Mouse (Mus musculus): ENCODE results near the gene Pak3.
"Not testable (repeated sequence)": the region's sequence is repeated elsewhere in the genome, so short reads cannot be mapped to it uniquely, and the experiment has no call there.

The Pak3 gene

DNA sequence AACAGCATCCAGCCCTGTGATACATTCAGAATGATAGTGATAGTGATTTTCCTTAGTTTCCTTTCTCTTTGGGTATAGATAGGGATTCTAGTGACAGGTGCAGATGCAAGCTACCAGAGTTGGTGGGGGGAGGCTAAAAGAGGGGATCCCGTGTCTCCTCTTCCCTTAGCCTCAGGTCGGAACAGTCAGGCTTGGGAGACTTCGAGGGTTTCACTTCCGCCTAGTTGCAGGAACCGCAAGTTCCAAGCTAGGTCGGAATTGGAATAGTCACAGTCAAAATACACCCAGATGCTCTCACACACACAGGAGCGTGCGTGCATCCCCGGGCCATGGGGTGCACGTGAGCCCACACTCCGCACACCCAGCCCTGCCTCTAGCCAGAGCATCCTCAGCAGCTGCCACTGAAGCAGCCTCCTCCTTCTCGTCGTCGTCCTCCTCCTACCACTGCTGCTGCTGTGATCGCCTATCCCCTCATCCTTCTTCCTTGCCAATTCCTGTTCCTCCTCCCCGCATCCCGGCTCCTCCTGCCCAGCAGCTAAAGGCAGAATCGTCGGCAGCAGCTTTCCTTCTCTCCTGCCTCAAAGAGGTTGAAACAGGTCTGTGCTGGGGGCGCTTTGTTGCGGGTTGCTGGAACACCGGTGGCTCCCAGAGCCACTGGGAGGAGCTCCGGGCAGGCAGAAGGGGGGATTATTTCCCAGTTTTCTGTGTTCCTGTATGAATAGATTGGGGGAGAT is at the start of gene Pak3:
Pak3 (plus strand) TSS at position 424 of the 734 bp plus-strand sequence.
- DNase-seq (ENCODE audit: low read depth, low spot score) = no peak
- no peaks in the 10 kb centered on the region for H3K36me3 ChIP-seq (ENCODE audit: control insufficient read depth, insufficient read depth, low read length, poor library complexity, severe bottlenecking)
- no peaks in the 10 kb centered on the region for H3K27me3 ChIP-seq (ENCODE audit: control insufficient read depth, insufficient read depth, low read length, poor library complexity, severe bottlenecking)

- H3K27me3 ChIP-seq (ENCODE audit: control insufficient read depth, insufficient read depth, low read length, poor library complexity, severe bottlenecking) = no peaks in the 10 kb centered on the region
- no peak for DNase-seq (ENCODE audit: low read depth, low spot score)
- H3K36me3 ChIP-seq (ENCODE audit: control insufficient read depth, insufficient read depth, low read length, poor library complexity, severe bottlenecking) = no peaks in the 10 kb centered on the region
Observed at GRCm38 (mm10) chrX:143482866-143483265, 35.5 kb upstream of the Pak3 start.

GRCm38 (mm10) chrX:143501053-143501695 is 17.2 kb upstream of the Pak3 start:
- DNase-seq (ENCODE audit: low read depth, low spot score) = no peak
- Histone ChIP-seq H3K27me3 (ENCODE audit: control insufficient read depth, insufficient read depth, low read length, poor library complexity, severe bottlenecking) (no peaks in the 10 kb centered on the region), H3K36me3 (ENCODE audit: control insufficient read depth, insufficient read depth, low read length, poor library complexity, severe bottlenecking) (no peaks in the 10 kb centered on the region)

DNA sequence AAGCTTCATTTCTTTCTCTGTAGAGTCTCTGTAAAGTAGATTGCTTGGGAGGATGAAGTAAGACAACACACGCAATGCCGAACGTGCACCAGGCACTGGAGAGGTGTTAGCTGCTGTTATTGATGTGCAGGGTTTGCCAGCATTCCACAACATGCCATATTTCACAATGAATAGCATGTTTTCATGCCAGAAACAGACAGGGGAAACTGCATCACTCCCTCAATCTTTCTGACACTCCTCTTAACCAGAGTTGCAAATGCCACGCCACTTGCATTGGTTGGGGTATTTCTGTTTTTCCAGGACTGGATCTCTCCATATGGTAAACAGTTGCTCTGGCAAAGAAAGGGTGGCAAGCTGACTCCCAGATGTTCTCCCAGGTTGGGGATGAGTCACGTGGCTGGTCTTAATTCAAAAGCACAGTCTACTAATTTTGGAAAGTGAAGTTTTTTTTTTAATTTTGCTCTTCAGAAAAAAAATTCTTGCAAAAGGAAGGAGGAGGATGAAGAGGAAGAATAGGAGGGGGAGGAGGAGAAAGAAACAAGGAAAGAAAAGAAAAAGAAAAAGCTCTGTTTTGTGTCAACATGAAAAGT is 16.5 kb upstream of the Pak3 start:
- Histone ChIP-seq H3K27me3 (ENCODE audit: control insufficient read depth, insufficient read depth, low read length, poor library complexity, severe bottlenecking) (no peaks in the 10 kb centered on the region), H3K36me3 (ENCODE audit: control insufficient read depth, insufficient read depth, low read length, poor library complexity, severe bottlenecking) (no peaks in the 10 kb centered on the region)
- DNase-seq (ENCODE audit: low read depth, low spot score) = no peak

- Histone ChIP-seq H3K36me3 (ENCODE audit: control insufficient read depth, insufficient read depth, low read length, poor library complexity, severe bottlenecking) (no peaks in the 10 kb centered on the region), H3K27me3 (ENCODE audit: control insufficient read depth, insufficient read depth, low read length, poor library complexity, severe bottlenecking) (no peaks in the 10 kb centered on the region)
- DNase-seq (ENCODE audit: low read depth, low spot score) = no peak
Observed at GRCm38 (mm10) chrX:143518917-143519316, 526 bp downstream of the Pak3 start.

DNA sequence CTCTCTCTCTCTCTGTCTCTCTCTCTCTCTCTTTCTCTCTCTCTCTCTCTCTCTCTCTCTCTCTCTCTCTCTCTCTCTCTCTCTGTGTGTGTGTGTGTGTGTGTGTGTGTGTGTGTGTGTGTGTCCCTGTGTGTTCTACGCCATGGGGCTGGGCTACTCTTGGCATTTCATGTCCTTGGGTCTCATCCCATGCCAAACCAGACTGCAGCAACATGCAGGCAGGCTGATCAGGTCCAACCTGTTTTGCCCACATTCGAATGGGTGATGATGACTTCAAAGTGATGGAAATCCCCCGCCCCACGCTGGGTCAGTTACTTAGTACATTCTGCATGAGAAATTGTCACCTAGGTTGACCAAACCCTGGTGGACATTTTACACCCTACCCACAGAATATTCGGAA is 1.1 kb downstream of the Pak3 start:
- DNase-seq (ENCODE audit: low read depth, low spot score); H3K36me3 ChIP-seq (ENCODE audit: control insufficient read depth, insufficient read depth, low read length, poor library complexity, severe bottlenecking); H3K27me3 ChIP-seq (ENCODE audit: control insufficient read depth, insufficient read depth, low read length, poor library complexity, severe bottlenecking): not testable (repeated sequence)

DNA sequence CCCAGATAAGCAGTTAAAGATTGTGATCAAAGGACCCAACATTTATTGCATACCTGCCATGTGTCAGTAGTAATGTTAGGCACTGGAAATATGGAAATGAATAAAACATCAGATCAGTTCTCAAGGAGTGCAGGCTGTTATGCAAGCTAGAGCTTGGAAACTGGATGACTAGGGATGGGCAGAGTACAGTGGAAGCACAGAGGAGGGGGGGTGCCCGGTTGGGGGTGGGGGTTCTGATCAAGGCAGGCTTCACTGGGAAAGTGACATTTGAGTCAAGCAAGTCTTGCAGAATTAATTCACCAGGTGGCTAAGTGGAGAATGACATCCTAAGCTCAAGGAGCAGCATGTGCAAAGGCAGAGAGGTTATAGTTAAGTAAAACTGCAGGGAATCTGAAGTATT is 1.8 kb downstream of the Pak3 start:
- DNase-seq (ENCODE audit: low read depth, low spot score) = no peak
- Histone ChIP-seq H3K27me3 (ENCODE audit: control insufficient read depth, insufficient read depth, low read length, poor library complexity, severe bottlenecking) (no peaks in the 10 kb centered on the region), H3K36me3 (ENCODE audit: control insufficient read depth, insufficient read depth, low read length, poor library complexity, severe bottlenecking) (no peaks in the 10 kb centered on the region)

- no peaks in the 10 kb centered on the region for H3K27me3 ChIP-seq (ENCODE audit: control insufficient read depth, insufficient read depth, low read length, poor library complexity, severe bottlenecking)
- no peaks in the 10 kb centered on the region for H3K36me3 ChIP-seq (ENCODE audit: control insufficient read depth, insufficient read depth, low read length, poor library complexity, severe bottlenecking)
- DNase-seq (ENCODE audit: low read depth, low spot score) = no peak
Observed at GRCm38 (mm10) chrX:143532331-143532730, 13.9 kb downstream of the Pak3 start.

GRCm38 (mm10) chrX:143533574-143533973 is 15.2 kb downstream of the Pak3 start:
- H3K27me3 ChIP-seq (ENCODE audit: control insufficient read depth, insufficient read depth, low read length, poor library complexity, severe bottlenecking) = no peaks in the 10 kb centered on the region
- DNase-seq (ENCODE audit: low read depth, low spot score) = no peak
- H3K36me3 ChIP-seq (ENCODE audit: control insufficient read depth, insufficient read depth, low read length, poor library complexity, severe bottlenecking) = no peaks in the 10 kb centered on the region

DNA sequence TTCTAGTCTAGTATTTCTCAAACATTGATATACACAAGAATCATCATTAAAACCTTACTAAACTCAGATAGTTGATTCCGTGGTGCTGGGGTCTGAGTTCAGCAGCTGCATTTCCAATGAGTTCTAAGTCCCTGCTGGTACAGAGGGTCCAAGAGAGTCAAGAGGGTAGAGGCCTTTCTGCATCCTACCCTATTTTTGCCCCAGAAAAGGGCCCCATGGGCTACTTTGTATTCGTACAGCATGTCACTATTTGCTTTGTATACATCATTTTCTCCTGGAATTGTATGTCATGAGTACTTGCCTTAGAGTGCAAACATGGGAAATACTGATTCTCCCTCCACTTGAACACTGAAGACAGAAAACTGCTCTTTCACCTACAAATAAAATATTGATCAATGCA is 24.4 kb downstream of the Pak3 start:
- H3K36me3 ChIP-seq (ENCODE audit: control insufficient read depth, insufficient read depth, low read length, poor library complexity, severe bottlenecking) = no peaks in the 10 kb centered on the region
- no peaks in the 10 kb centered on the region for H3K27me3 ChIP-seq (ENCODE audit: control insufficient read depth, insufficient read depth, low read length, poor library complexity, severe bottlenecking)
- DNase-seq (ENCODE audit: low read depth, low spot score) = no peak

DNA sequence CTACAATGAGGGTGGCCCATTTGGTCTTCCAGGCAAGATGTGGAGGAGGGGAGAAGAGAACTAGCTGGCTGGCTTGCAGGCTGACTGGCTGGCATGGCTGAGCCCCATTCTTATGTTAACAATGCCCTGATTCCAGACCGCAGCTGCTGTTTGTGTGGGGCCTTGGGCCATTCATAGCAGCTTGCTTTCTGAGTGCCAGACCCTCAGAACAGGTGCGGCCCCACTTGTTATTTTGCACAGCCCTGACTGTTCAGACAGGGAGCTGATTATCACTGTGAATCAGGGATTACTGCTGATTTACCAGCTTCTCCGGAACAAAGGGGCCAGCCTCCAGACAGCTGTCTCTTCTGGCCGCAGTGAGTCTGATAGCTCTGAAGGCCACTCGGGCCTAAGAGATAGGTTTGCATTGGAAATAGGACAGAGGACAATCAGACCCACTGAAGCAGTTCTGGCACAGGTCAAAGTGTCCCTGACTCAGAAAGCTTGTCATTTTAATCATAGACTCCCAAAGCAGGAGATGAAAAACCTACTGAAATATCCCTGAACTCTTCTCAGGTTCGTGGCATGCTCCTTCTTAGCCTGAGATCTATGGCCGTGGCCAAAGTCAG is 24.9 kb downstream of the Pak3 start:
- no peaks in the 10 kb centered on the region for H3K27me3 ChIP-seq (ENCODE audit: control insufficient read depth, insufficient read depth, low read length, poor library complexity, severe bottlenecking)
- no peak for DNase-seq (ENCODE audit: low read depth, low spot score)
- no peaks in the 10 kb centered on the region for H3K36me3 ChIP-seq (ENCODE audit: control insufficient read depth, insufficient read depth, low read length, poor library complexity, severe bottlenecking)

DNA sequence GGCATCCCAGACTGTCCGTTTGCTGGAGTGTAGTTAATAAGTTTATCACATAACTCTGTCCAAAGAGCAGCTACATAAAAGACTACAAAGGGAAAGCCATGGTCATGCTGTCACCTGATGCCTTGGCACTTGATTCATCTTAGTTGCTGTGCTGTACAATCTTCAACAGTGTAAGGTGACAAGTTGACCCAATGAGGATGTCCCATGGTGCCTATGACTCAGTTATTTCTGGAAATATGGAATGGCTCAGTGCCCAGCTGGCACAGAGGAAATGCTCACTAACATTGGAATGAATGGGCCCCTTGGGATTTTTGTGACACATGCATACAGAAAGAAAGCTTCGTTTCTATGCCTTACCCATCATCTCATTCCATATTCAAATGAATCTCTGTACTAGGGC is 55.3 kb downstream of the Pak3 start:
- Histone ChIP-seq H3K36me3 (ENCODE audit: control insufficient read depth, insufficient read depth, low read length, poor library complexity, severe bottlenecking) (no peaks in the 10 kb centered on the region), H3K27me3 (ENCODE audit: control insufficient read depth, insufficient read depth, low read length, poor library complexity, severe bottlenecking) (no peaks in the 10 kb centered on the region)
- no peak for DNase-seq (ENCODE audit: low read depth, low spot score)

DNA sequence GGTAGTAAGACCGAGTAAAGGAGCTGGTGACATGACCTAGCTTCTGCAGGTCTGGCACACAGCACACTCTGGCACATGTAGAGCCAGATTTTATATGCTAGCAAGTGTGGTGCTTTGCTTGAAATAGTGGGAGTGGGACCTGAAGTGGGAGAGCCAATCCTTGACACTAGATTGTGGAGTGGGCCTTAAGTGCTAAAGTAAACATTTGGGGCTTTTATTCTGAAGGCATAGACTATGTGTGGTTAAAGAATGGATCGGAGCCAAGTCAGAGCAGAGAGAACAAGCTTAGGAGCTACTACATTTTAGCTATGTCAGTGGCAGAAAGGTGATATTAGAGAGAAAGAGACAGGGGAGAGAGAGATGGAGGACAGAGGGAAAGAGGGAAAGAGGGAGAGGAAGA is 61.5 kb downstream of the Pak3 start:
- Histone ChIP-seq H3K36me3 (ENCODE audit: control insufficient read depth, insufficient read depth, low read length, poor library complexity, severe bottlenecking) (no peaks in the 10 kb centered on the region), H3K27me3 (ENCODE audit: control insufficient read depth, insufficient read depth, low read length, poor library complexity, severe bottlenecking) (no peaks in the 10 kb centered on the region)
- DNase-seq (ENCODE audit: low read depth, low spot score) = no peak

DNA sequence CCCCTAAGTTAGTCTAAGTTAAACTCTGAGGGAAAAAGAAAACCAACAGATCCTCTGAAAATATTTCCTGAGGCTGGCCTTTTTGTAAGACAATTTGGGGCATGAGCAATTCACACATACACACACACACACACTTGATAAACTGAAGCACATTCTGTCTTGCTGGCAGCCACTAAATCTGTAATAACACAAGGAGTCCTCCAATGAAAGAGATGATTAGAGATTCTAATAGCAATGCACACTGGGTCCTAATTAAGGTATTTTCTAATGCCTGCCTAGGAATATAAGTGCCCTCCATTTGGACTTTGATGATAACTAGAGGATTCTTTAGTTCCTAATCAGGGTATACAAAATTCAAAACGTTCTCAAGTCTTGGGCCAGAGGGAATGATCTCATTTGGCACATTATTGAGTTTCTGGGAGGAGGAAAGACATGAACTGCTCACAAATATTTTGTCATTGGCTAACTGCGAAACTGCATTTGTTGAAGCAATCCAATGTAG is 62.1 kb downstream of the Pak3 start:
- Histone ChIP-seq H3K27me3 (ENCODE audit: control insufficient read depth, insufficient read depth, low read length, poor library complexity, severe bottlenecking) (no peaks in the 10 kb centered on the region), H3K36me3 (ENCODE audit: control insufficient read depth, insufficient read depth, low read length, poor library complexity, severe bottlenecking) (no peaks in the 10 kb centered on the region)
- DNase-seq (ENCODE audit: low read depth, low spot score) = no peak

DNA sequence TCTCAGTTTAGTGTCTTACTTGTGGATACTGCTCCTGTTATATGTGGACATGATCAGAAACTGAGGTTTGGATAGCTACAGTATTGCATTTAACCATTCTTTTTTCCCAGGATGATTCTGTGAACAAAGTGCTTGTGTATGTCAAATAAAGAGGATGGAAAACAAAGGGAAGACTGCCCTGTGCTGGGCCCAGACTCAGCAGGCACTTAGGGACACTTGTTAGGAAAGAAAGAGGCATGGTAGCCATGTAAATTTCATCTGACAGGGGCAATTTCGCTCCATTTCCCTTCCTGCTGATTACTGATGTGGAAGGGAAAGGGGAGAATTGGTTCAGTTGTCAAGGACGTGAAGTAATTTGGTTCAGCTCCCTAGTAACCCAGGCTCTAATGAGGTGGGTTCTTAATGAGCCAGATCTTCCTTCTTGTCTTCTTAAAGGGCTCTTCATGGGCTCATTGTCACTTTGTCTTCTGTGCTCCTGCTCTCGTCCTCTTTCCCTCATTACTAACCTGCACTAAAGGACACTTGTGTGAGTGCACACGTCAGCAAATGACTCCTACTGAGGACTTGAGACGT is 88.6 kb downstream of the Pak3 start:
- no peaks in the 10 kb centered on the region for H3K27me3 ChIP-seq (ENCODE audit: control insufficient read depth, insufficient read depth, low read length, poor library complexity, severe bottlenecking)

More for the DNA sequence above, 88.6 kb downstream of the Pak3 start:
- no peak for DNase-seq (ENCODE audit: low read depth, low spot score)
- H3K36me3 ChIP-seq (ENCODE audit: control insufficient read depth, insufficient read depth, low read length, poor library complexity, severe bottlenecking) = no peaks in the 10 kb centered on the region
